Mouse (Mus musculus) adrenal gland, postnatal 14 days (tissue): ENCODE results near the gene Pcsk5. TPM values are rescaled to one million over a fixed set of nuclear protein-coding genes. Genes with fewer than 3 reads are reported as not detected.

Experiments used
- DNase-seq: peaks from one replicate; pipeline ENCODE4 v3.0.0; 2021; ENCODE audit warnings: mixed read lengths
- total RNA-seq: library from RNA; stranded (reverse); gene quantifications from 2 replicates; pipeline ENCODE4 v1.2.3, GENCODE M21; 2021

Pcsk5 gene
- total RNA-seq, 1 experiment from 2014 or later: 116 TPM

DNA sequence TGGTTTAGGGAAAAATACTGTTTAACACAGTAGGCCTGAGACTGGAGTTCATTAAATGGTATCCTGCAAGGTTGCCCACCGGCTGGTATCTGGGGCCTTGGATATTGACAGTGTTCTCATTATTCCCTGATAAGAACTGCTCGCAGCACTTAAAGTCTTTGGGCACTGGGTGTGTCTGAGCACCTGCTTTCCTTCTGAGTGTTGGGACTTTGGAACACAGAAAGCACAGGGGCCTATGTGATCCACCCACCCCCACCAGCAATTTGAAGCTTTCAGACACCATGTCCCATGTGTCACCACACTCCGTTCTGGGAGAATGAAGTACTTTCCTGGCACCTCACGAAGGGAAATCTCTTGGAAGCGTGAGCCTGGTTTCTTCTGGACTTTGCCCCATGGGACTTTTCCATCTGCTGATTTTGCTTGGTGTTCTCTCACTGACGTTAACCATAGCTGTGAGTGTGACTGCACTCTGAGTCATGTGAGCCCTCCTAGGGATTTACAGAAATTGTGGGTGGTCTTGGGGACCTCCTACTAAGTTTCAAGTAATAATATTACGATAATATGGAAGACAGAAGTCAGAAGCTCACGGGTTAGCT lies 92.9 kb downstream of the Pcsk5 start:
- no peak for DNase-seq

DNA sequence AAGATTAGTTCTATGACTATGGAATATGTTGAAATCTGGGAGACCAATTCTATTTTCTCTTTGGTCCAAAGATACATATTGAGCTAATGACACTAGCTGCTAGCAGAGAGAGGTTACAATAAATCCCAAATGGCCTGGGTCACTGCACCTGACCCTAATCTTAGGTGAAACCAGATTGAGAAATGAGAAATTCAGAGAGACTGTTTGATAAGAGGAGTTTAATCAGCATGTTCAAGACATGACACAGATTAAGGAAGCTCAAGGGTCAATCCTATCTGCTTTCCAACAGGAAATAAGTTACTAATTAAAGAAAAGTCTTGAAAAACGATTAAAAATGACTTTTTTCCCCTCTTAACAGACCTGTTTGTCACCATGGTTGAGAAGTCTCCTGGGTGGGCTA lies 96.0 kb downstream of the Pcsk5 start:
- DNase-seq: no peak

DNA sequence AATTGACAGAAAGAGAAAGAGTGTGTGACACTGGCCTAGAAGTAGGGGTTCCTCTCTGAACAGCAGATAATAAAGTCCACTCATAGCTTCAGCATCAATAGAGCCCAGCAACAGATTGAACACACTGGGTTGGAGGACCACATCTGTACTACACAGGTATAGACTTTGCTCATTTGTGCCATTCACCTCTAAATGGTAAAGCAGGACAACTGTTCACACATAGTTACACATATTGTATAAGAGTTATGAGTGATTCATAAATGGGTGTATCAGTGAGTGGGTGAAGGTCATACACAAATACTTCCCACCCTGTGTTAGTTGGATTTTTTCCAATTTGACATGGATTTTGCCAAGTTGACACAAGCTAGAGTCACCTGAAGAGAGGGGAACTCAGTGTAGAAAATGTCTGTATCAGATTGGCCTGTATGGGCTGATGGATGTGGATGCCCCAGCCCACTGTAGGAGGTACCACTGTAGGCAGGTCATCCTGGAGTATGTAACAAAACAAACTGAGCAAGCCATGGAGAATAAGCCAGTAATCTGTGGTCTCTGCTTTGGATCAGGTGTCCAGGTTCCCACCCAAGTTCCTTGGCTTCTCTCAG lies 104.7 kb downstream of the Pcsk5 start:
- DNase-seq: no peak

DNA sequence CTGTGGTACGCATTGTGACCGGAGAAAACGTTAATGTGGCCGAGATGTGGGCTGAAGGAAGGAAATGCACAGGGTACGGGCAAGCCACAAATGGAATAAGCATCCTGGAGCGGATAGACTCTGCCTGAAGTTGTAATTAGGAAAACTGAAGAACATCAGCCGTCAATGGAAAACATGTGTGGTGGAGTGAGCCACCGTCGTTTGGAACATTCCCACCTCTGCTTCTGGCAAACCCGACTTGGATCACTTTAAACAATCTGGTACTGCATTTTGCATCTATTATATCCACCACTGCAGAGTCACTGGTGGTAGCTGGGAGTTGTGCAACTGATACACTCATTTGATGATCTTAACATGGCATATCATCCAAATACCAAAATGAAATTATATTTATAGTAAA lies 120.4 kb downstream of the Pcsk5 start:
- DNase-seq: no peak

DNA sequence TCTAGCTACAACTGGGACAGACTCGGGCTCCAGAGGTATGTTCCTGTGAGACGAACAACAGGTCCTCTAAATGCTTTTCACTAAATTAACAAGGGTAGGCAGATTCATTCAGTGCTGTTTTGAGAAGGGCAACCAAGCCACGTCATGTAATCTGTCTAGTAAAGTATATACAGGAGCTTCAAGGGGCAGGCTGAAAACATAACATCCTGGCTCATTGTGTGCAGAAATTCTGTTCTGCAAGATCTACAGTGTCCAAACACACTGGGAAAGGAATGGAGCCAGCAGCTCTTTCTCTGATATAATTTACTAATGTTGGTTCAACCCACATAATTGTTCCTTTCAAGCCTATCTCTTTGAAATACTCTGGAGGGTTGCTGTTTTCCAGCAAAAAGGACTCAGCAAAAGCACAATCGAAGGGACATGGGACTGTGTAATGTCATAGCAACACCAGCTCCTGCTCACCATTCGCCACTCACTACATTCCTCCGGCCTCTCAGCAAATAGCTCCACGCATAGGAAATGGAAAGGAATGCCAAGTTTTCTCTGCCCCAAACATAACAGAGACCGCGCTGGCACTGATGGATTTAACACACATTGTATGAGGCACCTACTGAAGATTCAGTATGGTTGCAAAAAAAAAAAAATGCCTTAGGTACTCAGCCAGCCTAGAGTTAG lies 122.0 kb downstream of the Pcsk5 start:
- no peak for DNase-seq

DNA sequence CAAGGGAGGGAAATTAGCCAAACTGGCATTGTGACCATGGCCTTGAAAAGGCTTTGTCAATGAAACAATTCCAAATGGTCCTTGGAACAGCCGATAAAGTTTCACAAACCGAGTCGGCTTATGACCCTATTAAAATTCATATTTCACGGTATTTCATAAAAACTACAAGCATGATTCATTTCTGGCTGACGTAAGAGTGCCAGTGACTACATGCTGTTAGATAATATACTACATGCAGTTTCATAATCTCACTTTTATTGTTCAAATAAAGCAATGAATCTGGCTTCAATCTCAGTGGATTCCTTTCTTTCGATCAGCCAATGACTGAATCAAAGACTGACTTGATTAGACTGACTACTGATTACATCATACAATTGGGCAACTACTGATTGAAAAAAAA lies 145.8 kb downstream of the Pcsk5 start:
- peak; percentile 49 for DNase-seq

DNA sequence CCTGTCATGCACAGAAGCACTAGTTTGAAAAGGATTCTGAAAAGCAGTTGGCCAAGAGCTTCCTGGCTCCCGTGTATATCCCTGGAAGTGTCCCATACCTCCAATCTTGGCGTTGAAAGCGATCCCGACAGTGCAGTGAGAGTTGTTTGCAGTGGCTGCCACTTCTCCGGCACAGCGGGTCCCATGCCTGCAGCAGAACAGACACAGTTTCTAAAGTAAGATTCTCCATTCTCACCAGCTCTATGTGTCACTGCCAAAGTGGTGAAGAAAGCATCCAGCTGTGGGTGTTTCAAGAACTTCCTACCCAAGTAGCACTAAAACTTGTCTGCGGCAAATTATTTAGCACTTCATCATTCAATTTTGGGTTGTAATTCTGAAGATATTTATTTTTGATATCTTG lies 159.1 kb downstream of the Pcsk5 start:
- no peak for DNase-seq

DNA sequence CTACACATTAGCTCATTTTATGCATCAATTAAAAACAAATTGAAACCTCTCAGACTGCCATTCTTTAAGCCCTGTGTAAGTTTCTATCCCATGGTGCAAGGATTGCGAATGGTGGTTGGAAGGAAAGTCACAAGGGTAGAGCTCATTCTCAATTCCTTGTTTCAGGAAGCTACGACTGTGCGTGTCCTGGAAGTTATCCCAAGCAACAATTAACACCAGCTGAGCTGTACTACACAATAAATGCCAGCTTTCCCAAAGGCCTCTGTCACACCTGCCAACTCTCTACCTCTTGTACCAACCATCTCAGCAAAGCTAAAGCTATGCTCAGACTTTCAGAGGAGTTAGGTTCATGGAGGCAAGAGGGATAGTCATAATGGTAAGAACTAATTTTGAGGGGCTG lies 174.8 kb downstream of the Pcsk5 start:
- no peak for DNase-seq

DNA sequence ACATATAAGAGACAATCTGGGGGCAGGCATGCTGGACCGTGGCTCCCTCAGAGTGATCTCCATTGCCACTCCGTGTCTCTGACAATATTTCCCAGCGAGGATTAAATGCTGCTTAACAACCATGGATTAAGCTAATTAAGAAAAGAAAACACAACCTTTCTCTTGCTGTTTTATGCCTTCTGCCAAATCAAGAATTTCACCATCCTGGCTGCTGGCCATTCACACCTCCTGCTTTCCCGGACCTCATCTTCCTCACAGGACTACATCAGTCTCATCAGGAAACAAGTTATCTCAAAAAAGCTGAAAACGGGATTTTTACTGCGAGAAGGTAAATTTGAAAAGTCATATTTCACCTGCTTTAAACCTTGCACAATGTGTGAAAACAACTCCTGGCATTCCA lies 175.2 kb downstream of the Pcsk5 start:
- no peak for DNase-seq

DNA sequence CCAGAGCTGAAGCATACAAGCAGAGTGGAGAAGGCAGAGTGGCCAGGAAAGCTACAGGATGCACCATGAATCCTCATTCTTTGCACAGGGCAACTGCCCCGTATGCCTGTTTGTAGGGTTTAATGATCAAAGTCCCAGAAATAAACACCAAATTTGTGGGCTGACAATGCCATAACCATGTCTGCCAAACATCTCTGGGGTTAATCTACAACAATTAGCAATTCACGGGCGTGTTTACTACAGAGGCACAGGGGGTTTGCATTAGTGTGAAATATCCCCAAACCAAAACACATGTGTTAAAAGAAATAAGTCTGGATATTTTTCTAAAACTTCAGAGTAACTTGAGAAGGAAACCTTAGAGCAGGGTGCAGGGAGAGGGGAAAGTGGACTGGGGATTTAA lies 178.1 kb downstream of the Pcsk5 start:
- DNase-seq: no peak

DNA sequence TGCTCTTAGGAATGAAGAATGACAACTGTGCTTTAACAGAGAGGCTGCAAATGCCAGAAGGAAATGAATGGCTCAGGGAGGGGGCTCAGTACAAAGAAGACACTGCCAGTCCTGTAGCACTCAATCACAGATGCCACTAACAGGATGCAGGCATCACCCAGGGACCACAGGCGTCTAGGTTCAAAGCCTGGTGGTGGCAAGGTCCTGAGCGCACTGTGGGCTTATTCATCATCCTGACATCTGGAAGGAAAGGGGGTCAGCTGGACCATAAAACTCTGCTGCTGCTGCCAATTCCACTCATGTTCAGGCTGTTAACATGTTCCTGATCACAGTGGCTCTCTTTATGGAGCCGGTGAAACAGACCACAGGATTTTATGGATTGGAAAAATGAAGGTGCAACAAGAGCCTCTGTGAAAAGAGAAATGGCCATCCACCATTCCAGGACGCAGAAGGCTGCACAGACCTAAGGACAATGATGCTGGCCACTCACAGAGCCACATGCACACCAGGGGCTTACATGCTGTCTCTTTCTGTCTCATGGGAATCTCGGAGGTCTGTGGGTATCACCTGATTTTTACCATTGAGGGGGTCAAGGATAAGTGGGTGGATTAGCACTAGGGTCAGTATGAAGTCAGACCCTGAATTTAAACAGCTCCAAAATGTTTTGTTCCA lies 186.5 kb downstream of the Pcsk5 start:
- peak; percentile 38 for DNase-seq

DNA sequence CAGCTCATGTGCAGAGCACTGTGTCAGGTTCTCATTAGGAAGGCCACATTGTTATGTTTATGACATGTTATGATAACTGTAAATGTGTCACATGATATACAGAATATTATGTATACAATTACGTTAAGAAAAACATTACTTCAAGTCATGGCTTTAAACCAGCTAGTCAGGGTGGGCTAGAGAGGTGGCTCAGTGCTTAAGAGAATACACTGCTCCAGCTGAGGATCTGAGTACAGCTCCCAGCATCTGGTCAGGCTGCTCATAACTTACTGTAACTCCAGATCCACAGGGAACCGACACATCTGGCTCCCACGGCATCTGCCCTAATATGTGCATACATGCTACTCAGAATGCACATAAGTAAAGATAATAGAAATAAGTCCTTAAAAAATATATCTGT lies 187.5 kb downstream of the Pcsk5 start:
- no peak for DNase-seq

DNA sequence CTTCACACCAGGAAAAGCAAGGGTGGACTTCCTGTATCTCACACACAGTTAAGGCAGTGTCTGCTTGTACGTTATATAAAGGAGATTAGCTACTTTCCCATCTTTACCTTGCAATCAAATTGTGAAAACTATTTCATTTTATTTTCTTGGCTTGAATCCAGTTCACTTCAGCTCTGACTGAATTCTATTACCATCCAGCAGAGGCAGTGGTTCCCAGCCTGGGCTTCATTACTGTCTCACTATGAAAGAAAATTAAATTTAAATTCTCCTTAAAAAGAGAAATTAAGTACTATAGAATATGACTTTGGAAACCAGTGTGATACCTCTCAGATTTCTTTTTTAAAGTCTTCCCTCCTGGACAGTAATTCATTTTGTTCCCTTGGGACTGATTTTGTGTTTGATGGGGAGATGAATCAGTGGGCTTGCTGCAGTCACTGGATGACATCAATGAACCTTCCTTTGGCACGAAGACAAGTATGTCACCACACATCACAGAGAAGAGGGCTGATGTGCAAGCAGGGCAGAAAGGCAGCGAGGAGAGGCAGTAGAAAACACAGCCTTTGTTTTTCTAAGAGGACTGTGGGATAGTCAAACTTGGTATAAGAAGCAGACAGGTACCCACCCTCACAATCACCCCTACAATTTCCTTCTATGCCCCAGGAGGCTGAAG lies 194.2 kb downstream of the Pcsk5 start:
- DNase-seq: peak; percentile 67

DNA sequence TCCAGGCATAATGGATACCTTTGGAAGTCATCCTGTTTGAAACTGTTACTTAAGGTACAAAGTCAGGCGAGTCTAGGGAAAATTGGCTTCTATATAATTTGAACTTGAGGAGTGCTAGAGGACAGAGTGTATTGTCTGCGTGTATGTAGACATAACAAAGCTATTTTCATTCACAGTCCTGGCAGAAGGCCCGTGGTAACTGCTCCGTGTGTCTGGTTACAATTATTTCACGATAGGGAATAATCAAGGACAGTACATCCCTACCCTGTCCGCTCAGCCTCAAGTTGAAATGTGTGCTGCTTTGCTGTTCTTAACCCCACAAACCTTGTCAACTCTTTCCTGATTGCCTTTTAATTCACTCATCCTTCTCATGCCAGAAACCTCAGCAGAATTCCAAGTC lies 201.4 kb downstream of the Pcsk5 start:
- no peak for DNase-seq

DNA sequence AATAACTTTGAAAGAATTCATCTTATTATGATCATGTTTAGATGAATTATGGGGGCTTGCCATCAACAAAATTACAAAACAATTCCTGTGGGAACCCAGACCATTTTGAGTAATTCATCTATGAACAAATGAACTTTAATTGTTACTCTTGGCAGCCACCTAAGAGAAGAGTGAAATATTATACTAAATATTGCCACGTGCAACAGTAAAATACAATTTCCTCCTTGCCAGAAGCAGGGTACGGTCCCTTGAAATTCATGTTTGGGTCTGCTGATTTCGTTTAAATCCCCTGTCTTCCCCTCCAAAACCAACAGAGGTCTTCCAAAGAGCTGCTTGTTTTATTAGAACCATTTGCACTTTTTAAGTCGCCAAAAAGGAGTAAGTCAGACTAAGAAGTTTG lies 221.8 kb downstream of the Pcsk5 start:
- no peak for DNase-seq

DNA sequence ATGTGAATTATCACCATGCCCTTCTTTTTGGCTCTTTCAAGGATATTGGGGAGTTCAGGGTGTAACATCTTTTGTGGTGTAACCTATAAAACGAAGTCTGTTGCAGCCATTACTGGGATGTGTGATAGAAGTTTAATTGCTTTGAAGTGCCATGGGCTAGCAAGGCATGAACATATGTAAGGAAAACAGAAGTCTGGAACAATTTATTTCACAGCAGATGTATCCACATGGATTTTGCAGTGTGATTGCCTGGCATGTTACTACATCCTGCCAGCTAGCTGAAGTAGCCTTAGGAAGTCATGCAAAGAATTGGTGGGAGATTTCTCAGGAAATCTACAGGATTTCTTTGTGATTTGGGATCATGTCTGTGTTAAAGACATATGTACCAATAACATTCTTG lies 230.9 kb downstream of the Pcsk5 start:
- no peak for DNase-seq

DNA sequence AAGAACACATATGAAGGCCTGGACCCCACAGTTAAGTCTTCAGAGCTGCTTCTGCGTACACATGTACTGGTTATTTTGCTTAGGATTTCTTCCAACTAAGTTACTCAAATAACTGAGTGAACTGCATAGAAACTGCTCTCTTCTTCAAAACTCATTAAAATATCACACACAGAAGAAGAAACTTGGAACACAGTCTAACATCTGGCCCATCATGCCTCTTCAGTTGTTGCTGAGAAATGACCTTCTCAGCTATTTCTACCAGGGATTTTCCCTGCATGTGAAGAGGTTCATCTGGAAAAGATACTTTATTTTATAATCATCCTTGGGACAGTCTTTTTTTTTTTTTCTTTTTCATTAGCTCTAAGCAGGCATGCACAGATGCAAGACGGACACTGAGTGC lies 231.3 kb downstream of the Pcsk5 start:
- no peak for DNase-seq

DNA sequence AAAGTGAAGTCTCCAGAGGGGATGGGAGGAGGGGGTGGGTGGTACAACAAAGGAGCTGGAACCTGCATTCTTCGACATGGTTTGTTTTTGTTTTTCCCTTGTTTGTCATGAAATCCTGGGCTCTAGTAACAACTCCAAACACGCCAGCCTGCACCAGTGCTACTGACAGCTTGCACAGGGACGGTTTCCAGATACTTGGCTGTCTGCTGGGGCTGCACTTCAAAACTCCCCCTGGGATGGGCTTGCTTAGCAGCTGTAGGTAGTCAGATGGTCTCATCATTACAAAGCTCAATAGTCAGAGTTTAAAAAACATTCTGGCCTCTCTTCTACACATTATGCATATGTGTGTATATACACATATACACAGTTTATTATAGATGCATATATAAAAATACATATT lies 234.1 kb downstream of the Pcsk5 start:
- no peak for DNase-seq

DNA sequence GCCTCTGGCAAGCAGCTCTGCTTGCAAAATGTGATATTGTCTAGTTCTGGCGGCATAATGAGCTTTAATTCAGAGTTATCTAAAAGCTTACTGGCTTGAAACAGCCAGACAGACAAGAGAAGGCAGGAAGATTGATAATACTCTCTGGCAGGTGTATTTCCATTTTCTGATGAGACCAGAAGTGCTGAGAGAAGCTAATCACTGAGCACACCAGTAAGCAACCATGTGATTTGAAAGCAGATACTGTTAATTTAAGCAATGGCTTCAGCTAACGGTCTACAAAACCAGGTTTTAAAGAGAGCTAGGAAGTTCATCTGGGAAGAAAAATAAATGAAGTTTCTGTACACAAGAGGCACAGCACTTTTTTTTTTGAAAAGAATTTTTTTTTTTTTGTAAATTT lies 237.1 kb downstream of the Pcsk5 start:
- no peak for DNase-seq

DNA sequence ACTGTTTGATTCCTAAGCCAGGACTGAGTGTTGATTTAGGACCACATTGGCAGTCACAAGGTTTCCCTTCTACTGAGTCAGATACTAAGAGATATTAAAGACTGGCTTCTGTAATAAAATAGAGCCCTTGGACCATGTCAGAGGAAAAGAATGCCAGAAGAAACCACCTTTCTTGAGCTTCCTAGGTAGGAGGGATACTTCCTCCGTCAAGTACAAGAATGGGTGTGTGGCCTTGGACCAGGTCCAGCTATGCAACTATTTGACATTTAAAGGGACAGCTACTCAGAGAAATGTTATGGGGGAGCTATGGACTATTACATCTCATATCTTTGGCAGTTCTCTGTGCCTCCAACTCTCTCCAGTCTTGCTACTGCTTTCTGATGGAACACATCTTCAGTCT lies 244.6 kb downstream of the Pcsk5 start:
- DNase-seq: peak; percentile 53

DNA sequence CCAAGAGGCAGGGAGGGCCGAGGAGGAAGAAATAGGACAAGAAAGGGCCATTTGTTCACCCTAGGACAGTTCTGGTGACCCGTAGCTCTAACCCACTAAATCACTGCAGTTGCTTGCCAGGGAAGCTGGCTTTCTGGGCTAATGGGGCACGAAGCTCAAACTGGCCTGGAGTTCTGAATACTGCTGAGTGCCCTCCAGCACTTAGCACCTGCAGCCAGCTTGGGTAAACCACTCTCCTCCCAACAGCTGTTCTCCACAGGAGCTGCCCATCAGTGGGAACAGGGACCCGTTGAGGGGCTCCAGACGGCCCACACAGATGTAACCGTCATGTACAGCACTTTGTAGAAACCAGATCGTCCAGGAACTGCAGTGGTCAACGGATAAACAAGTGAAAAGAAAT lies 246.1 kb downstream of the Pcsk5 start:
- peak; percentile 17 for DNase-seq

DNA sequence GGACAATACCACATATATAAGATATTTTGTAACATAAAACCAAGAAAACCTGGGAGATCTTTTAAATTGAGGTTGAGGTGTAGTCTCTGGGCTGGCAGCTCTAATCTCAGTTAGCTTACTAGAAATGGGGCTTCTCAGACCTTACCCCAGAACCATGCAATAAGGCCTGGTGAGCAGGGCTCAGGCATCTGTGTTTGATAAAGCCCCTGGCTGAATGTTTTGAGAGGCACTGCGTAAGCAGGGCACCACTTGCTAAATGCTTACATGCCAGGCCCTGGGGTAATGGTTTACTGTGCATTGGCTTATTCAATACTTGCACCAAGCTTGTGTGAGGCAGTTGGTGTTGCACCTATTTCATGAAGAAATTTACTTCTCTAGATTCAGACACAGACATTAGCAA lies 247.1 kb downstream of the Pcsk5 start:
- DNase-seq: no peak

DNA sequence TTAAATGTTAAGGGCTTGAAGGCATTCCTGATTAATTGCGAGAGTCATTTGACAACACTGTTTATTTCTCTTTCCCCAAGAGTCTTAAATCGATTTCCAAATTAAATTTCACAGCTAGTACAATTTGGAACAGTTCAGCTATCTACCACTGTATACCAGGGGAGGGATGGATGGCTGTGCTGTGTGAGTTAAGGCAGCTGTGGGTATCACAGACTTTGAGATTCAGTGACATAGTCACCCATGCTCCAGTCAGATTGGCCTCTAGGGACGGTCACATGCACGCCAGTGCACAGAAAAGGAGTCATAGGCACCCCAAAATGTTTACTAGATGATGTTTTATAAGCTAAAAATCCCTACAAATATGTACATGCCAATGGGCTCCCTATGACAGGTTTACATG lies 260.0 kb downstream of the Pcsk5 start:
- no peak for DNase-seq
